Mouse (Mus musculus) brown adipose tissue, adult 24 weeks (tissue): ENCODE measurements at regions not wholly inside any gene's neighbourhood (a gene's known extent, or its start where the extent isn't known, plus 50 kb on each side); places are given as distances from the start of the nearest gene placed in this dataset.
"Not testable (repeated sequence)": the region's sequence is repeated elsewhere in the genome, so short reads cannot be mapped to it uniquely, and the experiment has no call there.

Experiments
- H3K27ac ChIP-seq: fragments of 200-500 bp; replicated peaks from 2 replicates; pipeline ENCODE4 v1.5.1; 2012; ENCODE audit warnings: low read depth, mild to moderate bottlenecking, low read length
- H3K4me1 ChIP-seq: fragments of 200-500 bp; 2 replicates; pipeline ENCODE4 v1.6.1; 2012; ENCODE audit warnings: low read length, mixed read lengths; ENCODE audit not compliant: control insufficient read depth, insufficient read depth, insufficient read length
- H3K4me3 ChIP-seq: fragments of 200-500 bp; 2 replicates; pipeline ENCODE4 v1.5.1; 2012; ENCODE audit warnings: low read depth, mild to moderate bottlenecking, low read length, moderate library complexity; ENCODE audit not compliant: insufficient read depth

GRCm38 (mm10) chrX:166809165-166809564 is 223.6 kb upstream of the Egfl6 start:
- H3K4me1 ChIP-seq, result no peaks in the 10 kb centered on the region
- no peak overlapping the region for H3K4me3 ChIP-seq
- no peak overlapping the region for H3K27ac ChIP-seq

DNA sequence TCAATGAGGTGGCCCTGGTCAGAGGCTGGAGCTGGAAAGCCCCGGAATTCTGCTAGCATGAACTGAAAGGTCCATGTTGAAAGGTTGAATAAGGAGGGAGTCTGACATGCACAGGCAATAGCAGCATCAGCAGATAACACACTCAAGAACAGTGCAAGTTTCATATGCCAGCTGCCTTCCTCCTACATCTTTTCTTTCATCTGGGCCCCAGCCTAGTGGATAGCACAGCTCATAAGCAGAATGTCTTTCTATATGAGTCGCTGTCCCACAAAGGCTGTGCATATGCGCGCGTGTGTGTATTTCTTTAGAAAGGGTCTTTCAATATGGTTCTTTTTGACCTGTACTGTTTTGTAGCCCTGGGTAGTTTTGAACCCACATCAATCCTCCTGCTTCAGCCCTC is 222.7 kb upstream of the Egfl6 start:
- Histone ChIP-seq H3K4me3 (no peak overlapping the region), H3K4me1 (no peaks in the 10 kb centered on the region)

DNA sequence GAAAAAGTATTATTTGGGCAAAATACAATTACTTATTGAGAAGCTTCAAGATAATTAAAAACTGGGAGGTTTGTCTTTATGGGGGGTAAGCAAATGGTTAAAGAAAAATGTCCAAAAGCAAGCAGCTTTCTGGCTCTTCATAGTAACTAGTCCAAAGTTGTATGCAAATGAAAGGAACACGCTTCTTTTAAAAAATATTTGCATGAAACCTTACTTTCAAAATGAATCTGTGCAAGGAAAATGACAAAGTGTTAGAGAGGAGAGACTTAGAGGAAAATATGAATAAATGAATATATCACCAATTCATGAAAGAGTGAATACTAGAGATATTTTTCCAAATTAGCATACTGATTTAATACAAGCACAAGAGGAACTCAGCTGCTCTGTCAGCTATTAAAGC is 220.4 kb upstream of the Egfl6 start:
- H3K4me1 ChIP-seq, result no peaks in the 10 kb centered on the region
- H3K27ac ChIP-seq, result no peak overlapping the region
- H3K4me3 ChIP-seq, result no peak overlapping the region

More for the DNA sequence above, 222.7 kb upstream of the Egfl6 start:
- no peak overlapping the region for H3K27ac ChIP-seq

DNA sequence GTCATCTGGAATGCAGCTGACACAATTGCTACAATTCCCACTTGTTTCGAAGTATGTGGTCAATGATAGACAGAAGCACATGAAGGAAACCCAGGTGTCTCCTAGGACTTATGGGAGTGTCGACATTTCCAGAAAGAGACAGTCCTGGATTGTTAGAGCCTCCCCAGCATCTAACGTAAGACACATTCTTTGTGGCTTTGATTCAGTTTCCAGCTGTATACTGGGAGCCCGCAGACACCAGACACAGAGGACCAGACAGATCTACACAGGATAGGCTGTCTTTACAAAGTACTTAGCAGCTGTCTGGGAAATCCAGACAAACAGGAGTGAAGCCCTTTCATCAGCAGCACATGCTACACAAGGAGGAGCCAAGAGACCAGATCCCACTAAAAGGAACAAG is 220.0 kb upstream of the Egfl6 start:
- Histone ChIP-seq H3K27ac (no peak overlapping the region), H3K4me3 (no peak overlapping the region)

GRCm38 (mm10) chrX:166803246-166803645 is 217.7 kb upstream of the Egfl6 start:
- H3K27ac ChIP-seq, result no peak overlapping the region
- no peaks in the 10 kb centered on the region for H3K4me1 ChIP-seq
- H3K4me3 ChIP-seq, result no peak overlapping the region

More for the DNA sequence above, 220.0 kb upstream of the Egfl6 start:
- no peaks in the 10 kb centered on the region for H3K4me1 ChIP-seq

DNA sequence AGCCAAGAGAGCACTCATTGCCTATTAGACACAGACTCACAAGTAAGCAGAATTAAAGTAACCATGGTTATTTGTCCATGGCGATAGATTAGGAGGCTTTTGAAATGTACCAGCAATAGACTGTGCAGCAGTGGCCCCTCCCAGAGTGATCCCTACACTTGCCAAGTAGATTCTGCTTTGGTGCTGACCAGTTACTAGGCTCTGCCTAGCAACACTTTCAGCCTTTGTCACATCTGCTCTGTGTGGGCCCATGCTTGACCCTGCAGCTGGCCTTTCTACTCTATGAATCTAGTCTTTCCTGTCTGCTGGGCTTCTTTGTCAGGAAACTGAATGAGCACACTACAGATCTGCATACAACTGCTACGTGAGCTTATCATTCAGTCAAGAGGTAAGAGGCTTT is 215.5 kb upstream of the Egfl6 start:
- Histone ChIP-seq H3K4me1 (no peaks in the 10 kb centered on the region), H3K4me3 (no peak overlapping the region), H3K27ac (no peak overlapping the region)

DNA sequence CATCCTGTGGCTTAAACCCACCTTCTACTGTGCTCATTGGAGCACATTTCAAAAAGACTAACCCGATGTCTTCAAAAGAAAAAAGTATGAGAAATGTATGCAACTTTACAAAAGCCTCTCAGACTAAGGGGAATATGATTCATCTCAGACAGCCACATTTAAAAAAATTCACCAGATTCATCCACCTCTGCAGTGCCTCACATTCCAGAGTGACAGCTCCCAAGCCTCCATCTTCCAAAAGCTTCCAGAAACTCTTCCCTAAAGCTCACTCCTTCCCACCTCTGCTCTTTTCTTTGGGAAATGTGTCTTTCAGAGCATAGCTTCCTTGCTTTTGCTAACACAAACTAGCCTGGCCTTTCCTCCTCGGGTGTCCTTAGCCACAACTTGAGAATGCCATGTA is 210.1 kb upstream of the Egfl6 start:
- Histone ChIP-seq H3K4me3 (no peak overlapping the region), H3K4me1 (no peaks in the 10 kb centered on the region), H3K27ac (no peak overlapping the region)

- H3K4me1 ChIP-seq, result no peaks in the 10 kb centered on the region
- no peak overlapping the region for H3K27ac ChIP-seq
- H3K4me3 ChIP-seq, result no peak overlapping the region
Observed at GRCm38 (mm10) chrX:166789031-166789430, 203.5 kb upstream of the Egfl6 start.

GRCm38 (mm10) chrX:166787137-166787536 is 201.6 kb upstream of the Egfl6 start:
- not testable (repeated sequence) for H3K27ac ChIP-seq, H3K4me3 ChIP-seq, H3K4me1 ChIP-seq

- Histone ChIP-seq H3K4me3 (no peak overlapping the region), H3K27ac (no peak overlapping the region), H3K4me1 (no peaks in the 10 kb centered on the region)
Observed at GRCm38 (mm10) chrX:166785615-166786014, 200.1 kb upstream of the Egfl6 start.

- Histone ChIP-seq H3K27ac (no peak overlapping the region), H3K4me3 (no peak overlapping the region), H3K4me1 (no peaks in the 10 kb centered on the region)
Observed at GRCm38 (mm10) chrX:166783377-166783776, 197.9 kb upstream of the Egfl6 start.

- Histone ChIP-seq H3K27ac (no peak overlapping the region), H3K4me3 (no peak overlapping the region), H3K4me1 (no peaks in the 10 kb centered on the region)
Observed at GRCm38 (mm10) chrX:166779334-166780092, 194.0 kb upstream of the Egfl6 start.

- H3K4me1 ChIP-seq, result no peaks in the 10 kb centered on the region
- H3K4me3 ChIP-seq, result no peak overlapping the region
- no peak overlapping the region for H3K27ac ChIP-seq
Observed at GRCm38 (mm10) chrX:166773408-166773854, 187.9 kb upstream of the Egfl6 start.

- H3K27ac ChIP-seq, result no peak overlapping the region
- H3K4me3 ChIP-seq, result no peak overlapping the region
- no peaks in the 10 kb centered on the region for H3K4me1 ChIP-seq
Observed at GRCm38 (mm10) chrX:166766991-166767390, 181.5 kb upstream of the Egfl6 start.

GRCm38 (mm10) chrX:166765647-166766046 is 180.1 kb upstream of the Egfl6 start:
- no peak overlapping the region for H3K27ac ChIP-seq
- H3K4me1 ChIP-seq, result no peaks in the 10 kb centered on the region
- H3K4me3 ChIP-seq, result no peak overlapping the region

- Histone ChIP-seq H3K27ac (no peak overlapping the region), H3K4me1 (no peaks in the 10 kb centered on the region), H3K4me3 (no peak overlapping the region)
Observed at GRCm38 (mm10) chrX:166762098-166762497, 176.6 kb upstream of the Egfl6 start.
